Mouse (Mus musculus): ENCODE data around the gene Stau1. TPM values are rescaled to one million over a fixed set of nuclear protein-coding genes. Genes with fewer than 3 reads are reported as not detected.
"Not testable (repeated sequence)": the region's sequence is repeated elsewhere in the genome, so short reads cannot be mapped to it uniquely, and the experiment has no call there.

Gene Stau1
- total and polyA plus RNA-seq, 3 experiments = 23.4 to 31.8 (median 30.9) TPM

GRCm38 (mm10) chr2:167009483-167009882 lies 13.4 kb upstream of the Stau1 start:
- ATAC-seq (ENCODE audit: extremely low read depth, insufficient number of reproducible peaks, low FRiP score, poor library complexity, severe bottlenecking) (no peak), DNase-seq (ENCODE audit: low spot score) (no peak)
- H3K36me3 ChIP-seq (replicated peaks) = no peaks in the 10 kb centered on the region
- H3K27me3 ChIP-seq (ENCODE audit: insufficient read depth, low read length) = peaks cover 43% of the 10 kb centered on the region
- TF ChIP-seq CTCF (IDR thresholded peaks at IDR 0.05; ENCODE audit: low read depth, low read length) = no peak
- TF ChIP-seq GATA1 (IDR thresholded peaks at IDR 0.05; ENCODE audit: borderline replicate concordance, low read length) = no peak
- TF ChIP-seq GATA2 (IDR thresholded peaks at IDR 0.05; ENCODE audit: borderline replicate concordance, low read depth, low read length) = no peak
- TF ChIP-seq TAL1 (conservative IDR thresholded peaks at IDR 0.05; ENCODE audit: low read depth, low read length) = no peak
- TF ChIP-seq POLR2AphosphoS5 (IDR thresholded peaks at IDR 0.05; ENCODE audit: insufficient replicate concordance, low read depth, low read length) = no peak
- no peak overlapping the region for H3K4me3 ChIP-seq (ENCODE audit: low read depth, low read length)
- peaks cover 6% of the 10 kb centered on the region; the same call in 1 of the 2 replicates for H3K4me1 ChIP-seq (ENCODE audit: insufficient read depth, low read depth, low read length)
- H3K9me3 ChIP-seq (replicated peaks) = no peaks in the 10 kb centered on the region

- not testable (repeated sequence) for H3K4me1 ChIP-seq (ENCODE audit: insufficient read depth, low read depth, low read length); ATAC-seq (ENCODE audit: extremely low read depth, insufficient number of reproducible peaks, low FRiP score, poor library complexity, severe bottlenecking); DNase-seq (ENCODE audit: low spot score); H3K4me3 ChIP-seq (ENCODE audit: low read depth, low read length); H3K36me3 ChIP-seq (replicated peaks); H3K9me3 ChIP-seq (replicated peaks)
- peaks cover 43% of the 10 kb centered on the region for H3K27me3 ChIP-seq (ENCODE audit: insufficient read depth, low read length)
Observed at GRCm38 (mm10) chr2:167007565-167007964, 11.5 kb upstream of the Stau1 start.

GRCm38 (mm10) chr2:167007001-167007491 lies 10.9 kb upstream of the Stau1 start:
- Histone ChIP-seq H3K4me3 (ENCODE audit: low read depth, low read length) (no peak overlapping the region), H3K36me3 (replicated peaks) (no peaks in the 10 kb centered on the region), H3K27me3 (ENCODE audit: insufficient read depth, low read length) (peaks cover 44% of the 10 kb centered on the region), H3K4me1 (ENCODE audit: insufficient read depth, low read depth, low read length) (peaks cover 5% of the 10 kb centered on the region; the same call in 1 of the 2 replicates), H3K9me3 (replicated peaks) (no peaks in the 10 kb centered on the region)
- no peak for TF ChIP-seq GATA1 (IDR thresholded peaks at IDR 0.05; ENCODE audit: borderline replicate concordance, low read length)
- DNase-seq (ENCODE audit: low spot score) (no peak), ATAC-seq (ENCODE audit: extremely low read depth, insufficient number of reproducible peaks, low FRiP score, poor library complexity, severe bottlenecking) (no peak)

- no peak for DNase-seq (ENCODE audit: low spot score)
- TF ChIP-seq POLR2AphosphoS5 (IDR thresholded peaks at IDR 0.05; ENCODE audit: insufficient replicate concordance, low read depth, low read length) = no peak
- no peak for TF ChIP-seq GATA2 (IDR thresholded peaks at IDR 0.05; ENCODE audit: borderline replicate concordance, low read depth, low read length)
- no peak for TF ChIP-seq GATA1 (IDR thresholded peaks at IDR 0.05; ENCODE audit: borderline replicate concordance, low read length)
- no peak for TF ChIP-seq TAL1 (conservative IDR thresholded peaks at IDR 0.05; ENCODE audit: low read depth, low read length)
- TF ChIP-seq CTCF (IDR thresholded peaks at IDR 0.05; ENCODE audit: low read depth, low read length) = no peak
- Histone ChIP-seq H3K36me3 (replicated peaks) (no peaks in the 10 kb centered on the region), H3K4me1 (ENCODE audit: insufficient read depth, low read depth, low read length) (peaks cover 5% of the 10 kb centered on the region; the same call in 1 of the 2 replicates), H3K27me3 (ENCODE audit: insufficient read depth, low read length) (peaks cover 49% of the 10 kb centered on the region), H3K9me3 (replicated peaks) (no peaks in the 10 kb centered on the region), H3K4me3 (ENCODE audit: low read depth, low read length) (no peak overlapping the region)
- no peak for ATAC-seq (ENCODE audit: extremely low read depth, insufficient number of reproducible peaks, low FRiP score, poor library complexity, severe bottlenecking)
Observed at GRCm38 (mm10) chr2:167006355-167006754, 10.3 kb upstream of the Stau1 start.

- H3K4me3 ChIP-seq (ENCODE audit: low read depth, low read length) = no peak overlapping the region
- DNase-seq (ENCODE audit: low spot score) (no peak), ATAC-seq (ENCODE audit: extremely low read depth, insufficient number of reproducible peaks, low FRiP score, poor library complexity, severe bottlenecking) (peak; percentile 28; the same call in 1 of the 2 replicates)
- H3K9me3 ChIP-seq (replicated peaks) = no peaks in the 10 kb centered on the region
- TF ChIP-seq GATA2 (IDR thresholded peaks at IDR 0.05; ENCODE audit: borderline replicate concordance, low read depth, low read length) (no peak), TAL1 (conservative IDR thresholded peaks at IDR 0.05; ENCODE audit: low read depth, low read length) (no peak), GATA1 (IDR thresholded peaks at IDR 0.05; ENCODE audit: borderline replicate concordance, low read length) (no peak), POLR2AphosphoS5 (IDR thresholded peaks at IDR 0.05; ENCODE audit: insufficient replicate concordance, low read depth, low read length) (no peak), CTCF (IDR thresholded peaks at IDR 0.05; ENCODE audit: low read depth, low read length) (no peak; the same call in 1 of the 2 replicates)
- peaks cover 7% of the 10 kb centered on the region; the same call in 1 of the 2 replicates for H3K4me1 ChIP-seq (ENCODE audit: insufficient read depth, low read depth, low read length)
- no peaks in the 10 kb centered on the region for H3K36me3 ChIP-seq (replicated peaks)
- H3K27me3 ChIP-seq (ENCODE audit: insufficient read depth, low read length) = peaks cover 46% of the 10 kb centered on the region
Observed at GRCm38 (mm10) chr2:167004099-167004854, 8.2 kb upstream of the Stau1 start.

- H3K36me3 ChIP-seq (replicated peaks) = no peaks in the 10 kb centered on the region
- peaks cover 19% of the 10 kb centered on the region for H3K4me1 ChIP-seq (ENCODE audit: insufficient read depth, low read depth, low read length)
- no peak for TF ChIP-seq CTCF (IDR thresholded peaks at IDR 0.05; ENCODE audit: low read depth, low read length)
- no peak for TF ChIP-seq GATA2 (IDR thresholded peaks at IDR 0.05; ENCODE audit: borderline replicate concordance, low read depth, low read length)
- no peak for TF ChIP-seq TAL1 (conservative IDR thresholded peaks at IDR 0.05; ENCODE audit: low read depth, low read length)
- no peak for TF ChIP-seq GATA1 (IDR thresholded peaks at IDR 0.05; ENCODE audit: borderline replicate concordance, low read length)
- TF ChIP-seq POLR2AphosphoS5 (IDR thresholded peaks at IDR 0.05; ENCODE audit: insufficient replicate concordance, low read depth, low read length) = no peak
- no peak overlapping the region for H3K4me3 ChIP-seq (ENCODE audit: low read depth, low read length)
- no peak for ATAC-seq (ENCODE audit: extremely low read depth, insufficient number of reproducible peaks, low FRiP score, poor library complexity, severe bottlenecking)
- peaks cover 25% of the 10 kb centered on the region for H3K27me3 ChIP-seq (ENCODE audit: insufficient read depth, low read length)
- no peaks in the 10 kb centered on the region for H3K9me3 ChIP-seq (replicated peaks)
- DNase-seq (ENCODE audit: low spot score) = no peak
Observed at GRCm38 (mm10) chr2:167001486-167001885, 5.4 kb upstream of the Stau1 start.
